Mouse (Mus musculus) gastrocnemius, postnatal 4 days (tissue): ENCODE data around the gene Mgmt. TPM values are rescaled to one million over a fixed set of nuclear protein-coding genes. Genes with fewer than 3 reads are reported as not detected.

Source experiments
- DNase-seq, 2 experiments: peaks; one replicate each; pipeline ENCODE4 v3.0.0; 2021 to 2022; ENCODE audit warnings: low spot score in 2 of 2, mixed read lengths in 2 of 2
- total RNA-seq, 2 experiments: library from RNA; stranded (reverse); gene quantifications; 2 replicates each; pipeline ENCODE4 v1.2.3; 2021

The Mgmt gene
- total RNA-seq, 2 experiments from 2014 or later = 3.0 to 3.9 TPM

GRCm38 (mm10) chr7:137054343-137054742, 159.9 kb downstream of the Mgmt start:
- DNase-seq = no peak

- DNase-seq = no peak
These were observed 161.7 kb downstream of the Mgmt start for GRCm38 (mm10) chr7:137056126-137056525.

GRCm38 (mm10) chr7:137060488-137060887, 166.1 kb downstream of the Mgmt start:
- no peak for DNase-seq

DNA sequence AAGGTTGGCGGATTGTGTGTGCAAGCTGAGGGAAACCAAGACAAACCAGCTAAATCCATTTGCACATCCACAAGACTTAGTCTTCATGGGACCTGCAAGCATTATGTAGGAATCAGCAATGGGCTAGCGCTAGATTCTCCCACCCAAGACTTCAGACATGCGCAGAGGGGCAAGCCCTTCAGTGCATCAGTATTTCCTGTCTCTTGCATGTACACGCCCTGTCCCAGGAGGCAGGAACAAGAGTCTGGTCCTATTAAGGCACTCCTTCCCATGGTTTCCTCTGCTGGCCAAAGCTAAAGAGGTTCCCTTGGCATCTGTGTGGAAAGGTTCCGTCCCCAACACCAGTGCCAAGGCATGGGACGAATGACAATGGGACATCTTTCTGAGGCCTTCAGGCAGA, 166.7 kb downstream of the Mgmt start:
- no peak for DNase-seq

GRCm38 (mm10) chr7:137064255-137064654, 169.8 kb downstream of the Mgmt start:
- no peak for DNase-seq

DNA sequence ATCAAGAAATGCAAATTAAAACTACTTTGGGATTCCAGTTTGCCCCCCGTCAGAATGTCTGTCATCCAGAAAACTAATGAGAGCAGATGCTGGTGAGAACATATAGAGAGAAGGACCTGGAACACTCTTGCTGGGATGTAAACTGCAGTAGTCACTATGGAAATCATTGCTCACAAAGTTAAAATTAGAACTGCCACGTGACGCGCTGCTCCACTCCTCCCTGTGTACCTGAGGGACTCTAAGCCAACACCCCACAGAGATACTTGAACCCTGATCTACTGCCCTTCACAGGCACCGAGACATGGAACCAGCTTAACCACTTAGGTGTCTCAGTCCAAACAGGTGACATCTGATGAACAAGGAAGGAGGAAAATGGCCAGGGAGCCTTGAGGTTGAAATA, 171.0 kb downstream of the Mgmt start:
- DNase-seq = no peak

- DNase-seq = no peak
These were observed 171.8 kb downstream of the Mgmt start for GRCm38 (mm10) chr7:137066211-137066610.

- no peak for DNase-seq
These were observed 172.6 kb downstream of the Mgmt start for GRCm38 (mm10) chr7:137066997-137067396.

DNA sequence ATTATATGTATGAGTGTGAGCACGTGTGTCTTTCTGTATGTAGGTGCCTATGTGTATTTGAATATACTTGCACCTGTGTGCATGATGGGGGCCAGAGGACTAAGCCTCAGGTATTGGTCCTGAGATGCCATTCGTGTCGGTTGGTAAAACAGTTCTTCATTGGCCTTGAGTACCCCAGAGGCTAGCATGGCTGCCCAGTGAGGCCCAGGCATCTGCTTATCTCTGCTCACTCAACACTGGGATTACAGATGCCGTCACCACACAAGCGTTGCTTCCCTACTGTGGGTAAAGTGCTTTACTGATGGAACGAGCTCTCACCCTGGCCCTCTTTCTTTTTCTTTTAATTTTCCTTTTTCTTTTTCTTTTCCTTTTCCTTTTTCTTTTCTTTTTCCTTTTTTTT, 173.3 kb downstream of the Mgmt start:
- no peak for DNase-seq

DNA sequence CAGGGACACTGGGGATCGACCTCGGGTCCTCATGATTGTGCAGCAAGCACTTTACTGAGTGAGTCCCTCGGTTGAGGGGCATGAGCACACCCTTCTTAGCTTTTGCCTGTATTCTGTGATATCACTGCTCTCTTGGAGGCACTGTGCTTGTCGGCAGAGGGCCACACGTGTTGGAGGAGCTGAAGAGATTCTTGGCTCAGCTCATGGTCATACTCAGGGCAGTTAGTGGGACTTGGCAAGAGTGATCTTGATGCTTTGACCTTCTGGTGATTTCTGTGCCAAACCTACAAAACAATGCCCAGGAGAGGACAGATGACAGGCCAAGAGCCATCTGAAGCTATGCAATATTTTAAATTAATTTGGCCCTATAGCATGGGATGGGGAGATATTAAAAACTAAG, 174.4 kb downstream of the Mgmt start:
- no peak for DNase-seq

GRCm38 (mm10) chr7:137069768-137070167, 175.4 kb downstream of the Mgmt start:
- no peak for DNase-seq

GRCm38 (mm10) chr7:137071346-137071745, 176.9 kb downstream of the Mgmt start:
- no peak for DNase-seq

GRCm38 (mm10) chr7:137073878-137074277, 179.5 kb downstream of the Mgmt start:
- DNase-seq = peak in 1 of 2 experiments; percentile 67

DNA sequence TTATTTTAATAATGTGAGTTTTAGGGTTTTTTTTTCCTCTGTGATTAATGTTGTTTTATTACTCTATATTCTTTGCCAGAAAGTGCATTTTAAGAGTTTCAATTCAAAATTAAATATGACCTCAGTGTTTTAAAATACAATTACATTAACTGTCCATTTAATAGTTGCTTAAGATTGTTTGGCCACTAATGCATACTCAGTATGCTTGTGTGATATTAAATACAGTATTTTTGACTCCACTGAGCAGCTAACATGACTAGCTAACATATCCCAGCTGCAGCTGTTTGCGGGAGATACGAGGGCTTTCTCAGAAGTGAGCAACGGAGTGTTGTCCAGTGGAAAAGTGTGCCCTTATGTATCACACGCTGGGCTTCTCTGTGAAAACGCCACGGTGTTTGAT, 179.9 kb downstream of the Mgmt start:
- no peak for DNase-seq

GRCm38 (mm10) chr7:137075301-137075700, 180.9 kb downstream of the Mgmt start:
- no peak for DNase-seq

DNA sequence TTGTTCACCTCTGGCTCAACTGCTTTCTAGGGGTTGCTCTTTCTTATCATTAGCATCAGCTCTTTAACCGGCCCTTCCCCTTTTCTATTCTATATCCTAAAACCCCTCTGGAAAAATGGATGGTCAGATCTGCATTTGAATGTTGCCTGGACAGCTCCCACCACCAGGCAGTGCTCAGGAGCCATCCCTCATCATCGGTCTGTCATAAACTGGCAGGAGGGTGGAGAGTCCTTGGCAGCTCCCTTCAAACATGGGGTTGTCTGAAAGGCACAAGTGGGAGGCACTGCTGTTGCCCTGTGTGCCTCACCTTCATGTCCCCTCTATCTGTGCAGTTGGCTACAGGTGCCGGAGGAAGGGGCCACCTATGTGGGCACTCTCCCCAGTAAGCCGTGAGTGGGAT, 185.8 kb downstream of the Mgmt start:
- DNase-seq = no peak

GRCm38 (mm10) chr7:137082171-137082570, 187.8 kb downstream of the Mgmt start:
- no peak for DNase-seq

DNA sequence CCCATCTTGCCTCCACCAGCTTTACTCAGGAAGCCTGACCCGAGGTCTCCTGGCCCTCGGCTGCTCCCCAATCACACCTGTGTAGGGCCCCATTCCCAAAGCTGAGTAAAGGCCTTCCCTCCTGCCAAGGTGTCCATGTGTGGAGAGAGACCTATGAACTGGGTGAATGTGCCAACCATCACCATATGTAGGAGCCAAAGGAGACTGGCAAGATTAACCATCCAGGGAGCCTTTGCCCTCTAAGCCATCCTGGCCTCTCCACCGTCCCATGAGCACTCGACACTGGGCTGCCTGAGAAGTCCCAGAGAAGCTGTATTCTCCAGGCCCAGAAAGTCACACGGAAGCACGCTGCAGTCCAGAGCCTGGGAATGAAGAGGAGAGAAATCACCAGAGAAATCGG, 190.2 kb downstream of the Mgmt start:
- no peak for DNase-seq

DNA sequence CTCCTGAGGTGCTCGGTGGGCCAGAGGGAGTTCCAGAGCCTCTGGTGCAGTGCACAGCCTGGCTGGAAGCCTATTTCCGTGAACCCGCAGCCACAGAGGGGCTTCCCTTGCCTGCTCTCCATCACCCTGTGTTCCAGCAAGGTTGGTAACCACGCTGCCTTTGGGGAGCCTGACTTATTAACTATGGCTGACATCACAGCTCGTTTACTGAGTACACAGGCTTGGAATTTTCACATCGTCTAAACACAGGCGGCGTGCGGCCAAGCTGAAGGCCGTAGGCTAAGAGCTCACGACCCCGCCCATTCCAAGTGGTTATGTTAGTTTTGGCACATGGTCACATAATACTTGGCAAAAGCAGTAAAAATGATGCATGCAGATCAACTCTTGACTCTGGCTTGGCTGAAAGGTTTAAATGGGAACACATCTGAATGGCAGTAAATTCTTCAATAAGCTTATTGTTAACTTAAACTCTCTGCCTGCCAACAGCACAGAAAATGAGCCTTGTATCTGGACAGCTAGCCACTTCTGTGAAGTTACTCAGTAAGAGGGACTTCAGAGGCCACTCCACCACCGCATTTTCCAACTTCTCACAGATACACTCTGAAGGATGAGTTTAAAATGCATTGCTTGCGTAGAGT, 191.7 kb downstream of the Mgmt start:
- peak; percentile 55 to 84 for DNase-seq

DNA sequence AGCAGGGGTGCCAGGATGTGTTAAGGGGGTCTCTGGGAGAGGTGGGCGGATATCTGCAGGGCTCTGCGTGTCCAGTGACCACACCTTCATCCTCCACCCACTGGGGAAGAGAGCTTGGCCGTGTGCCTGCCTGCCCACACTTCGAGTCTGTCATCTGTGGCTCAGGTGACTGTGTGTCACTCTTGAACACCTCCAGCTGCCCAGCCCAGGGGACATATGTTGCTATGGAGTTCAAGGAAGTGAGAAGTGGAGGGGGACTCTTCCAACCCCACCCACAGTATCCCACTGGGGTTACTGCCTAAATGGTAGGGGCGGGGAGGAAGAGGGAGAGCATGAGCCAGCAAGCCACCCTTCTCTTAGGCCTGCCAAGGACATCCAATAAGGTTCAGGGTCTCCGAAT, 192.7 kb downstream of the Mgmt start:
- DNase-seq = no peak

DNA sequence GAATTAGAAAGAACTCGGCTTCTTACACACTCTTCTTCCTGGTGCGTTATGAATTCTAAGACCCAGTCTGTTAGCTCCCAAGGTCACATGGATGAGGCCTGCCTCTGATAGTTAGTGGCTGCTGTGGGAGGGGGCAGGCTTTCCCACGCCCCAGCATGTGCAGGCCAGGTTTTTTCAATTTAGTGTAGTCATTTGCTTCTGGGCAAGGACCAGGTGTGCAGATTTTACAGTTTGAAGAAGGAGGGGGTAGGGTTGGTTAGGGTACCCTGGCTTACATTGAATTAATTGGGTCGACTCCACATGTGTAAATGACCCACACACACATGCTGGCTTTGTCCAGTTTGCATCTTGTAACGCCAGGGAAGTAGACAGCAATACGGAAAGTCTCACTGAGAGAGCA, 193.7 kb downstream of the Mgmt start:
- DNase-seq = no peak

DNA sequence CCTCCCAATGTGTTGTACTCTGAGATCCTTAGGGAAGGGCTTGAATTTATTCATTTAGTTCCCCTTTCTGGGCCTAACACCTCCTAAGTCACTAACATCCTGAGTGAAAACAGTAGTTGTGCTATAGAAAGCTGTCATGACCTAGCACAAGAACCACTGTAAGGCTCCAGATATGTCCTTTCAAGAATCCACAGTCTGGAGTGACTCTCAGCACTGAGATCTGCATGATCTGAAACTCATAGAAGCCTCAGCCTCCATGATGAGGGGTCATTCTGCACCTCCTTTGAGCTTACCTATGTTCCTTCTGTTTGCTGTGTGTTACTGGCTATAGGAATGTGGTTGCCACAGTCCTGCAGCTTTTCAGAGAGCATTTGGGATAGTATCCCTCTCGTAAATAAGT, 200.1 kb downstream of the Mgmt start:
- no peak for DNase-seq

GRCm38 (mm10) chr7:137095702-137096101, 201.3 kb downstream of the Mgmt start:
- no peak for DNase-seq

- no peak for DNase-seq
These were observed 205.4 kb downstream of the Mgmt start for GRCm38 (mm10) chr7:137099766-137100165.
